Mouse (Mus musculus): ENCODE measurements around the gene Arnt2.

DNA sequence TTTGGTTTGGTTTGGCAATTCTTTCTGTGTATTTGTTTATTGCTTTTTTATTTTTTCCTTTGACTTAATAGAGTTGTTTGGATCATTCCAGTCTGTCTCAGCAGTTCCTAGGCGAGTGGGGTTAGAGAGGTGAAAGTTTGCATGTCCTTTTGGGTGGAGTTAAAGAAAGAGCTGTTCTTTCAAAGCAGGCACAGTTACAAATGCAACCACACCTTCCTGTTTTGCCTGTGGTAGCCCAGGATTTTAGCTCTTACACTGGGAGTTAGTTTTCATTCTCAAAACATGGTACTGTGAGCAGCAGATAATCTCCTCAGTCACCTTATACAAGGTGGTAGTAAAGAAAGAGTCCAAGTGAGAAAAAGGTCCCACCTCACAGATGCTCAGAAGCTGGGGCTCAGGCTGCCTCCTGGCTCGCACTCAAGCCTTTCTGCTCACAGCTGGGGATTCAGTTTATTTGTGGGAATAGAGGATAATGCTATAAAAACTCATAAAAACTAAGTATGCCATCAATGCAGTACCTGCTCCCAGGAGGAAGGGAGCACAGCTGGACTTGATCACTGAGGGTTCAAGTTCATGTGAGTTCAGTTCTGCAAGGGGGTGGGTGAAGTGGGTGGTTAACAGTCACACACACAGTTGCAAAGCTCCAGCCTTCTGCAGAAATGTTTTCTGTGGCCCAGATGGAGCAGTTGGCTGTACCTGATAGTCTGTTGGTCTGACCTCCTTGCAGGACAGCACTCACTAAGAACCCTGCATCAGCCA lies 84.2 kb downstream of the Arnt2 start:
- no peak for TF ChIP-seq CTCF (IDR thresholded peaks at IDR 0.05; ENCODE audit: low read depth, low read length)
- no peak for TF ChIP-seq TAL1 (conservative IDR thresholded peaks at IDR 0.05; ENCODE audit: low read depth, low read length)
- no peak for TF ChIP-seq GATA1 (IDR thresholded peaks at IDR 0.05; ENCODE audit: borderline replicate concordance, low read length)
- TF ChIP-seq POLR2AphosphoS5 (IDR thresholded peaks at IDR 0.05; ENCODE audit: insufficient replicate concordance, low read depth, low read length): no peak
- TF ChIP-seq GATA2 (IDR thresholded peaks at IDR 0.05; ENCODE audit: borderline replicate concordance, low read depth, low read length): no peak

All from G1E (cell line).